Mouse (Mus musculus): ENCODE data around the gene Unc13d.

DNA sequence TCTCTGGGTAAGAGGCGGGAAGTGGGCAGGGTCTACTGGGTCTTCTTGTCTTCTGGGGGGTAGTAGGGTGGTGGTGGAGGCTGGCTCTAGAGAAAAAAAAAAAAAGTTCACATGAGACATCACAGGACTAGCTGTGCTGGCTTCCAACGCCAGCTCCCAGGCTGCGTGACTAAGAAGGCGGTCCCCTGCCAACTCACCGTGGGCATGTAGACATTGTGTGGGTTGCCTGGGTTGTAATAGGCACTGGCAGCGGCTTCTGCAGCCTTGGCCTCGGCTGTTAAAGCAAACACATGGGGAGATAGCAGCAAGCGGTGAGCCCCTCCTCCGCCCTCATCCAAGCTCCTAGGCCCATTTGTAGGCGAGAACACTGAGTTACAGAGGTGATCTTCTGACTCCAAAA, 1.8 kb upstream of the Unc13d start:
- TF ChIP-seq ZKSCAN1 (IDR thresholded peaks at IDR 0.05; ENCODE audit: borderline replicate concordance, low read depth, low read length) (no peak), TBP (conservative IDR thresholded peaks at IDR 0.05; ENCODE audit: low read depth, low read length) (no peak), CTCF (conservative IDR thresholded peaks at IDR 0.05 in 1 of 2, IDR thresholded peaks at IDR 0.05 in 1 of 2; ENCODE audit: low read depth in 2 of 2, low read length in 2 of 2) (no peak)
